9 mouse cellular contexts compared by ENCODE assay signal in genomic region chr11:94937787-94938186, GRCm38 (mm10). TPM values are rescaled to one million over a fixed set of nuclear protein-coding genes. Genes with fewer than 3 reads are reported as not detected.
A peak's percentile ranks its signal among the peaks of the same experiment; 100 is the strongest.
DNase-seq lines count a peak whose midpoint lies in the region; ATAC-seq and TF ChIP-seq lines count a peak whose summit lies in the region.
"Had no signal": no experiment of that assay in that cellular context is flagged by ENCODE, and none has a peak within 500 bp of the region (broad histone marks: within the 10 kb centered on the region; RNA-seq: fewer than 3 reads in every experiment).

No protein-coding gene starts in this region.

- H3K27me3 ChIP-seq in kidney, embryonic 14.5 days (ENCODE audit: control insufficient read depth, insufficient read depth, low read length): peaks cover 8% of the 10 kb centered on the region; the same call in 1 of the 2 replicates
- H3K27me3 ChIP-seq in embryonic facial prominence, embryonic 14.5 days (replicated peaks; ENCODE audit: control insufficient read depth, insufficient read depth, low read length): no peaks in the 10 kb centered on the region
- peaks cover 3% of the 10 kb centered on the region; the same call in 1 of the 2 replicates for H3K27me3 ChIP-seq in intestine, embryonic 16.5 days (replicated peaks; ENCODE audit: control insufficient read depth, insufficient read depth, low read length)
- peaks cover 56% of the 10 kb centered on the region for H3K27me3 ChIP-seq in neural tube, embryonic 12.5 days (replicated peaks)
- no peaks in the 10 kb centered on the region for H3K27me3 ChIP-seq in cerebellum, adult 2 months (ENCODE audit: control insufficient read depth, insufficient read depth, low read length)

- H3K9me3 ChIP-seq in kidney, embryonic 14.5 days (ENCODE audit: control insufficient read depth, low read length): no peaks in the 10 kb centered on the region
- H3K9me3 ChIP-seq in embryonic facial prominence, embryonic 14.5 days (ENCODE audit: control insufficient read depth, low read length): no peaks in the 10 kb centered on the region
- H3K9me3 ChIP-seq in intestine, embryonic 16.5 days (ENCODE audit: control insufficient read depth, low read length): no peaks in the 10 kb centered on the region
- H3K9me3 ChIP-seq in neural tube, embryonic 12.5 days: no peaks in the 10 kb centered on the region

- no peak for TF ChIP-seq CTCF in cerebellum, adult 2 months (IDR thresholded peaks at IDR 0.05; ENCODE audit: borderline replicate concordance, insufficient read depth, low read depth, low read length)

- no peak for DNase-seq in kidney, adult 9 months
- DNase-seq in embryonic facial prominence, embryonic 14.5 days (ENCODE audit: low spot score): peak; percentile 9
- no peak for DNase-seq in layer of hippocampus, adult 18-20 months (ENCODE audit: low spot score in 2 of 2)
- DNase-seq in cerebellum, adult 2 months: no peak

- H3K9ac ChIP-seq in kidney, embryonic 14.5 days (ENCODE audit: low read depth, low read length): peak overlapping the region; percentile 72
- H3K9ac ChIP-seq in embryonic facial prominence, embryonic 14.5 days (ENCODE audit: low read depth, low read length): peak overlapping the region; percentile 91
- peak overlapping the region; percentile 77 for H3K9ac ChIP-seq in intestine, embryonic 16.5 days (ENCODE audit: low read depth, low read length)
- no peak overlapping the region for H3K9ac ChIP-seq in neural tube, embryonic 12.5 days

- no peak for TF ChIP-seq POLR2A in cerebellum, adult 2 months (IDR thresholded peaks at IDR 0.05; ENCODE audit: borderline replicate concordance, insufficient read depth, low read length)

- peak overlapping the region; percentile 52 for H3K4me2 ChIP-seq in kidney, embryonic 14.5 days (replicated peaks; ENCODE audit: low read depth, low read length)
- peak overlapping the region; percentile 71 for H3K4me2 ChIP-seq in embryonic facial prominence, embryonic 14.5 days (ENCODE audit: low read depth, low read length)
- peak overlapping the region; percentile 61 for H3K4me2 ChIP-seq in intestine, embryonic 16.5 days (ENCODE audit: low read depth, low read length)
- peak overlapping the region; percentile 61 for H3K4me2 ChIP-seq in neural tube, embryonic 12.5 days (replicated peaks)

- ATAC-seq in kidney, embryonic 14.5 days (ENCODE audit: low FRiP score, low TSS enrichment): 0 out of 2 replicates have a peak, but pooled peaks have one; percentile 0
- no peak for ATAC-seq in embryonic facial prominence, embryonic 14.5 days (ENCODE audit: low read depth)
- ATAC-seq in intestine, embryonic 16.5 days: no peak
- ATAC-seq in neural tube, embryonic 12.5 days (ENCODE audit: low FRiP score, low read depth): 0 out of 2 replicates have a peak, but pooled peaks have one; percentile 7
- ATAC-seq in activated CD4-positive, CD25-positive, alpha-beta regulatory T cell, adult 4 months: no peak

- peak overlapping the region; percentile 59 for H3K4me3 ChIP-seq in kidney, embryonic 14.5 days (ENCODE audit: low read length)
- peak overlapping the region; percentile 68 for H3K4me3 ChIP-seq in embryonic facial prominence, embryonic 14.5 days (ENCODE audit: low read depth, low read length)
- peak overlapping the region; percentile 58 for H3K4me3 ChIP-seq in intestine, embryonic 16.5 days (ENCODE audit: low read length)
- peak overlapping the region; percentile 23 for H3K4me3 ChIP-seq in neural tube, embryonic 12.5 days
- H3K4me3 ChIP-seq in cerebellum, adult 2 months (replicated peaks; ENCODE audit: insufficient read depth, low read depth, low read length): no peak overlapping the region
- H3K4me3 ChIP-seq: erythroblast, embryonic 14.5 days had no signal

- peaks cover 33% of the 10 kb centered on the region for H3K36me3 ChIP-seq in kidney, embryonic 14.5 days (ENCODE audit: control insufficient read depth, insufficient read depth, low read length)
- H3K36me3 ChIP-seq in embryonic facial prominence, embryonic 14.5 days (ENCODE audit: control insufficient read depth, insufficient read depth, low read length): peaks cover 53% of the 10 kb centered on the region
- peaks cover 4% of the 10 kb centered on the region for H3K36me3 ChIP-seq in intestine, embryonic 16.5 days (ENCODE audit: control insufficient read depth, insufficient read depth, low read length)
- no peaks in the 10 kb centered on the region for H3K36me3 ChIP-seq in neural tube, embryonic 12.5 days

- 2% methylated on average over 15 of the region's 15 CpGs for WGBS in kidney, embryonic 14.5 days
- WGBS in embryonic facial prominence, embryonic 14.5 days: 3% methylated on average over 15 of the region's 15 CpGs
- 2% methylated on average over 15 of the region's 15 CpGs for WGBS in intestine, embryonic 16.5 days
- WGBS in neural tube, embryonic 12.5 days: 2% methylated on average over 15 of the region's 15 CpGs
- WGBS in cerebellum, adult 2 months: 9% methylated on average over 15 of the region's 15 CpGs

- H3K4me1 ChIP-seq in kidney, embryonic 14.5 days (ENCODE audit: control insufficient read depth, insufficient read depth, low read length): peaks cover 29% of the 10 kb centered on the region
- H3K4me1 ChIP-seq in embryonic facial prominence, embryonic 14.5 days (ENCODE audit: control insufficient read depth, insufficient read depth, low read length): peaks cover 23% of the 10 kb centered on the region
- peaks cover 25% of the 10 kb centered on the region for H3K4me1 ChIP-seq in intestine, embryonic 16.5 days (ENCODE audit: control insufficient read depth, insufficient read depth, low read length)
- peaks cover 11% of the 10 kb centered on the region for H3K4me1 ChIP-seq in neural tube, embryonic 12.5 days
- H3K4me1 ChIP-seq in cerebellum, adult 2 months (ENCODE audit: control insufficient read depth, insufficient read depth, low read length): no peaks in the 10 kb centered on the region

- peak overlapping the region; percentile 53; the same call in 1 of the 2 replicates for H3K27ac ChIP-seq in kidney, embryonic 14.5 days (ENCODE audit: low read depth, low read length)
- peak overlapping the region; percentile 96 for H3K27ac ChIP-seq in embryonic facial prominence, embryonic 14.5 days (replicated peaks; ENCODE audit: low read depth, low read length)
- peak overlapping the region; percentile 94 for H3K27ac ChIP-seq in intestine, embryonic 16.5 days (ENCODE audit: low read length)
- no peak overlapping the region for H3K27ac ChIP-seq in neural tube, embryonic 12.5 days
- H3K27ac ChIP-seq in cerebellum, adult 2 months (ENCODE audit: insufficient read depth, low read length): no peak overlapping the region

RNA-seq across cellular contexts. Expression of gene Col1a1, which starts 1.8 kb away (rescaled TPM):
- 248 and 380 TPM in 2 replicates for polyA plus RNA-seq in kidney, embryonic 14.5 days (2014; fragmentation: Nextera tagmentation; extraction: Ambion mirVana)
- polyA plus RNA-seq in embryonic facial prominence, embryonic 14.5 days (2014; fragmentation: Nextera tagmentation; extraction: Ambion mirVana): 3,653 and 4,731 TPM in 2 replicates
- 890 and 1,013 TPM in 2 replicates for polyA plus RNA-seq in intestine, embryonic 16.5 days (2015; fragmentation: Nextera tagmentation; extraction: Ambion mirVana)
- polyA plus RNA-seq in neural tube, embryonic 12.5 days (2016; fragmentation: Nextera tagmentation; extraction: Ambion mirVana): 209 and 219 TPM in 2 replicates
- 1 to 10 TPM; 4.3 to 5.2 TPM for total RNA-seq in layer of hippocampus, adult 18-20 months (2021)
- 4.5 and 5.5 TPM in 2 replicates for polyA plus RNA-seq in cerebellum, adult 2 months (2012; rRNA removed)
- under 1 TPM; 0.10 to 0.61 TPM for polyA plus RNA-seq in activated CD4-positive, CD25-positive, alpha-beta regulatory T cell, adult 4 months (2017; shearing (Covaris generic))

RNA-seq across cellular contexts. Expression of gene Hils1, which starts 29.6 kb away (rescaled TPM):
- polyA plus RNA-seq in kidney, embryonic 14.5 days (2014; fragmentation: Nextera tagmentation; extraction: Ambion mirVana): not detected in 2 replicates
- polyA plus RNA-seq in embryonic facial prominence, embryonic 14.5 days (2014; fragmentation: Nextera tagmentation; extraction: Ambion mirVana): 0.25 and 0.61 TPM in 2 replicates
- not detected in 2 replicates for polyA plus RNA-seq in intestine, embryonic 16.5 days (2015; fragmentation: Nextera tagmentation; extraction: Ambion mirVana)
- not detected in 2 replicates for polyA plus RNA-seq in neural tube, embryonic 12.5 days (2016; fragmentation: Nextera tagmentation; extraction: Ambion mirVana)
- not detected for total RNA-seq in layer of hippocampus, adult 18-20 months (2021)
- not detected in 2 replicates for polyA plus RNA-seq in cerebellum, adult 2 months (2012; rRNA removed)
- not detected for polyA plus RNA-seq in activated CD4-positive, CD25-positive, alpha-beta regulatory T cell, adult 4 months (2017; shearing (Covaris generic))
- polyA plus RNA-seq: erythroblast, embryonic 14.5 days had no signal

RNA-seq across cellular contexts. Expression of gene Sgca, which starts 38.3 kb away (rescaled TPM):
- 0.24 TPM in 1 of 2 replicates, not detected in the other for polyA plus RNA-seq in kidney, embryonic 14.5 days (2014; fragmentation: Nextera tagmentation; extraction: Ambion mirVana)
- polyA plus RNA-seq in embryonic facial prominence, embryonic 14.5 days (2014; fragmentation: Nextera tagmentation; extraction: Ambion mirVana): 18.6 and 19.5 TPM in 2 replicates
- 0.26 and 0.36 TPM in 2 replicates for polyA plus RNA-seq in intestine, embryonic 16.5 days (2015; fragmentation: Nextera tagmentation; extraction: Ambion mirVana)
- 0.80 and 0.90 TPM in 2 replicates for polyA plus RNA-seq in neural tube, embryonic 12.5 days (2016; fragmentation: Nextera tagmentation; extraction: Ambion mirVana)
- under 1 TPM in 1 of 2 experiments, not detected in 1; 0.27 TPM for total RNA-seq in layer of hippocampus, adult 18-20 months (2021)
- polyA plus RNA-seq in cerebellum, adult 2 months (2012; rRNA removed): 1.9 and 3.9 TPM in 2 replicates
- polyA plus RNA-seq in activated CD4-positive, CD25-positive, alpha-beta regulatory T cell, adult 4 months (2017; shearing (Covaris generic)): under 1 TPM in 1 of 2 experiments, not detected in 1; 0.46 TPM
- polyA plus RNA-seq: erythroblast, embryonic 14.5 days had no signal

RNA-seq across cellular contexts. Expression of gene Ppp1r9b, which starts 53.0 kb away (rescaled TPM):
- polyA plus RNA-seq in kidney, embryonic 14.5 days (2014; fragmentation: Nextera tagmentation; extraction: Ambion mirVana): 12.0 and 14.6 TPM in 2 replicates
- 16.0 and 16.1 TPM in 2 replicates for polyA plus RNA-seq in embryonic facial prominence, embryonic 14.5 days (2014; fragmentation: Nextera tagmentation; extraction: Ambion mirVana)
- polyA plus RNA-seq in intestine, embryonic 16.5 days (2015; fragmentation: Nextera tagmentation; extraction: Ambion mirVana): 5.2 and 5.6 TPM in 2 replicates
- 18.2 and 19.7 TPM in 2 replicates for polyA plus RNA-seq in neural tube, embryonic 12.5 days (2016; fragmentation: Nextera tagmentation; extraction: Ambion mirVana)
- 1,000 to 10,000 TPM in 1 of 2 experiments, 100 to 1,000 TPM in 1; 993 to 1,036 TPM for total RNA-seq in layer of hippocampus, adult 18-20 months (2021)
- 149 and 153 TPM in 2 replicates for polyA plus RNA-seq in cerebellum, adult 2 months (2012; rRNA removed)
- 10 to 100 TPM; 23.1 to 24.0 TPM for polyA plus RNA-seq in activated CD4-positive, CD25-positive, alpha-beta regulatory T cell, adult 4 months (2017; shearing (Covaris generic))

Comparison
In these comparisons a context has a peak if more than half of its experiments do, and no peak if none do; other contexts are left out.
1. ATAC-seq: peak in kidney, embryonic 14.5 days (single experiment) and neural tube, embryonic 12.5 days (single experiment); none in embryonic facial prominence, embryonic 14.5 days (single experiment), intestine, embryonic 16.5 days (single experiment) and activated CD4-positive, CD25-positive, alpha-beta regulatory T cell, adult 4 months (single experiment).
2. H3K27ac ChIP-seq: peak in kidney, embryonic 14.5 days (single experiment), embryonic facial prominence, embryonic 14.5 days (single experiment) and intestine, embryonic 16.5 days (single experiment); none in neural tube, embryonic 12.5 days (single experiment) and cerebellum, adult 2 months (single experiment).
3. RNA of gene Col1a1, which starts 1.8 kb away (polyA plus RNA-seq): 3,653 to 4,731 TPM in embryonic facial prominence, embryonic 14.5 days, 890 to 1,013 TPM in intestine, embryonic 16.5 days, 248 to 380 TPM in kidney, embryonic 14.5 days and 209 to 219 TPM in neural tube, embryonic 12.5 days; 4.5 to 5.5 TPM in cerebellum, adult 2 months and 0.10 to 0.61 TPM in activated CD4-positive, CD25-positive, alpha-beta regulatory T cell, adult 4 months; every median in the first group is over 10 times any median in the second.
4. Peak in every context shown above with its lines, with median percentiles within 50 percentile points of each other: H3K4me2 ChIP-seq.